In genomic region chr1:69242289-69242909, GRCm38 (mm10) we compare ENCODE assay signal across 8 mouse cellular contexts.
DNase-seq lines count a peak whose midpoint lies in the region; ATAC-seq and TF ChIP-seq lines count a peak whose summit lies in the region.

No protein-coding gene starts in this region.

- TF ChIP-seq EP300 in liver, postnatal 0 days (IDR thresholded peaks at IDR 0.05; ENCODE audit: low read depth) = no peak

- TF ChIP-seq CTCF in liver, postnatal 0 days (IDR thresholded peaks at IDR 0.05; ENCODE audit: low read depth) = no peak

- ATAC-seq in neural tube, embryonic 11.5 days (ENCODE audit: insufficient read depth, low FRiP score, low TSS enrichment) = peak; percentile 31; the same call in 1 of the 2 replicates
- no peak for ATAC-seq in liver, postnatal 0 days

- WGBS in heart, embryonic 10.5 days = 62% methylated on average over 3 of the region's 3 CpGs
- WGBS in neural tube, embryonic 11.5 days = 84% methylated on average over 3 of the region's 3 CpGs
- WGBS in liver, postnatal 0 days (ENCODE audit: insufficient replicate concordance) = 59% methylated on average over 3 of the region's 3 CpGs

- H3K27me3 ChIP-seq in heart, embryonic 10.5 days (ENCODE audit: insufficient read depth, poor library complexity, severe bottlenecking) = no peaks in the 10 kb centered on the region
- H3K27me3 ChIP-seq in neural tube, embryonic 11.5 days (ENCODE audit: control insufficient read depth, insufficient read depth, low read length) = no peaks in the 10 kb centered on the region
- H3K27me3 ChIP-seq in liver, postnatal 0 days (ENCODE audit: insufficient read depth, low read length) = no peaks in the 10 kb centered on the region

- H3K4me1 ChIP-seq in heart, embryonic 10.5 days = no peaks in the 10 kb centered on the region
- H3K4me1 ChIP-seq in neural tube, embryonic 11.5 days (ENCODE audit: control insufficient read depth, insufficient read depth, low read length) = no peaks in the 10 kb centered on the region
- H3K4me1 ChIP-seq in liver, postnatal 0 days (ENCODE audit: insufficient read depth) = no peaks in the 10 kb centered on the region

- no peaks in the 10 kb centered on the region for H3K36me3 ChIP-seq in heart, embryonic 10.5 days
- H3K36me3 ChIP-seq in neural tube, embryonic 11.5 days (ENCODE audit: control insufficient read depth, insufficient read depth, low read length) = no peaks in the 10 kb centered on the region
- no peaks in the 10 kb centered on the region for H3K36me3 ChIP-seq in liver, postnatal 0 days (replicated peaks; ENCODE audit: insufficient read depth, low read length)

- no peaks in the 10 kb centered on the region for H3K9me3 ChIP-seq in heart, embryonic 10.5 days
- H3K9me3 ChIP-seq in neural tube, embryonic 11.5 days (ENCODE audit: control insufficient read depth, low read length) = no peaks in the 10 kb centered on the region
- no peaks in the 10 kb centered on the region for H3K9me3 ChIP-seq in liver, postnatal 0 days (ENCODE audit: low read length)

- peak overlapping the region; percentile 36; the same call in 1 of the 2 replicates for H3K4me2 ChIP-seq in neural tube, embryonic 11.5 days (ENCODE audit: low read depth)
- H3K4me2 ChIP-seq in liver, postnatal 0 days (ENCODE audit: low read depth, low read length) = peak overlapping the region; percentile 56

- peak overlapping the region; percentile 64 for H3K27ac ChIP-seq in heart, embryonic 10.5 days
- H3K27ac ChIP-seq in neural tube, embryonic 11.5 days (ENCODE audit: low read depth, low read length) = no peak overlapping the region
- H3K27ac ChIP-seq in liver, postnatal 0 days (ENCODE audit: low read depth) = no peak overlapping the region

- DNase-seq in heart, embryonic 10.5 days (ENCODE audit: low spot score) = no peak
- DNase-seq in heart, postnatal 36 days = no peak
- DNase-seq in neural tube, embryonic 11.5 days (ENCODE audit: low spot score) = no peak
- DNase-seq in neural tube, embryonic 10.5 days (ENCODE audit: extremely low spot score, low spot score) = no peak
- no peak for DNase-seq in liver, postnatal 0 days
- DNase-seq in cerebellum, adult 9-11 months = no peak
- no peak for DNase-seq in left cerebral cortex, adult 18-20 months (ENCODE audit: low spot score in 2 of 2)
- DNase-seq in yolk sac, embryonic 10.5 days (ENCODE audit: low spot score) = no peak

- intact Hi-C loops in heart, postnatal 36 days (cut with DNase I) = loop anchor here (5.0 kb wide), 2 partner anchors 445 to 545 kb away; partner anchors contain the start of gene Ikzf2

- H3K4me3 ChIP-seq in heart, embryonic 10.5 days = peak overlapping the region; percentile 42; the same call in 1 of the 2 replicates
- no peak overlapping the region for H3K4me3 ChIP-seq in neural tube, embryonic 11.5 days (ENCODE audit: low read depth, low read length)
- H3K4me3 ChIP-seq in liver, postnatal 0 days (ENCODE audit: low read depth, low read length) = no peak overlapping the region

- H3K9ac ChIP-seq in neural tube, embryonic 11.5 days (ENCODE audit: low read length) = peak overlapping the region; percentile 47
- no peak overlapping the region for H3K9ac ChIP-seq in liver, postnatal 0 days (replicated peaks)
